Mouse (Mus musculus): ENCODE measurements at regions not wholly inside any gene's neighbourhood (a gene's known extent, or its start where the extent isn't known, plus 50 kb on each side); places are given as distances from the start of the nearest gene placed in this dataset.

GRCm38 (mm10) chr2:162720016-162720415 is 59.1 kb upstream of the Ptprt start:
- DNase-seq: no peak

GRCm38 (mm10) chr2:162718466-162718865 is 57.5 kb upstream of the Ptprt start:
- DNase-seq: no peak

GRCm38 (mm10) chr2:162714976-162715375 is 54.0 kb upstream of the Ptprt start:
- DNase-seq: no peak

- no peak for DNase-seq
These were observed 52.0 kb upstream of the Ptprt start for GRCm38 (mm10) chr2:162712972-162713371.

- DNase-seq: no peak
These were observed 51.4 kb upstream of the Ptprt start for GRCm38 (mm10) chr2:162712394-162712793.
